Mouse (Mus musculus): ENCODE data around the gene Mylk.

DNA sequence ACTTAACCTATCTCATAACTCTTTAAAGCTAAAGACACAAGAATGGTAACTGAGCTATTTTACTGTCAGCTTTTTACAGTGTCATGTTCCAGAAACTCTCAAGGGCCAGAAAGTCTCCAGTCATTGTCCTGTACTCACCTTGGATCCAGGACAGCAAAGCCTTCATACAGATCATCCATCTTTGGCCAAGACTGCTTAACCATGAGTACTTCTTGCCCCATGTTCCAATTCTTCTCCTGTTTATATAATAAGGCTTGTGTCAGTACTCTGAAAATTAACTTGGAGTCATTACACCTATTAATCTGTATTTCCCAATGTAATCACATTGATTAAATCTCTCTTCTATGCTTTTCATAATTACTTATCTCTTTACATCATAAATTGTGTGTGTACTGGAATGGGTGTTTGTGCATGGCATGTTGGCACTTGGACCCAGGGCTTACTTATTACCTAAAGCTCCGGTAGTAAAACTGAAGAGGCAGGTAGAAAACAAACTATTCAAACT, 273.5 kb downstream of the Mylk start:
- no peak for TF ChIP-seq TAL1 (IDR thresholded peaks at IDR 0.05; ENCODE audit: low read length)
- TF ChIP-seq GATA1 (IDR thresholded peaks at IDR 0.05; ENCODE audit: low read length) = no peak

Data from erythroblast, embryonic 14.5 days (primary cell).